9 mouse cellular contexts compared by ENCODE assay signal in genomic region chr5:24730986-24731385, GRCm38 (mm10). TPM values are rescaled to one million over a fixed set of nuclear protein-coding genes. Genes with fewer than 3 reads are reported as not detected.
DNase-seq lines count a peak whose midpoint lies in the region; ATAC-seq and TF ChIP-seq lines count a peak whose summit lies in the region.
"Had no signal": no experiment of that assay in that cellular context is flagged by ENCODE, and none has a peak within 500 bp of the region (broad histone marks: within the 10 kb centered on the region; RNA-seq: fewer than 3 reads in every experiment).

No protein-coding gene starts in this region.

- H3K9ac ChIP-seq in hindbrain, embryonic 13.5 days, result peak overlapping the region; percentile 66; the same call in 1 of the 2 replicates

- H3K4me3 ChIP-seq in gastrocnemius, adult 2 months, result peak overlapping the region; percentile 64
- peak overlapping the region; percentile 43 for H3K4me3 ChIP-seq in hindbrain, embryonic 13.5 days

- no peaks in the 10 kb centered on the region for H3K9me3 ChIP-seq in hindbrain, embryonic 13.5 days

- H3K36me3 ChIP-seq in hindbrain, embryonic 13.5 days, result no peaks in the 10 kb centered on the region

- no peak for ATAC-seq in hindbrain, embryonic 13.5 days (ENCODE audit: low FRiP score)

- 5% methylated on average over 15 of the region's 15 CpGs for WGBS in hindbrain, embryonic 13.5 days

- peaks cover 24% of the 10 kb centered on the region for H3K4me1 ChIP-seq in hindbrain, embryonic 13.5 days (replicated peaks)

- no peak for DNase-seq in gastrocnemius, adult 2 months
- DNase-seq in gastrocnemius, postnatal 4 days (ENCODE audit: low spot score in 2 of 2), result no peak
- peak; percentile 37 for DNase-seq in ZHBTc4 (ENCODE audit: low read depth, low spot score)
- DNase-seq in lung, postnatal 4 days, result peak; percentile 34 to 57
- no peak for DNase-seq in right cerebral cortex, postnatal 36 days (ENCODE audit: low spot score in 2 of 2)
- no peak for DNase-seq in right cerebral cortex, postnatal 25 days
- DNase-seq in thymus, postnatal 36 days, result no peak

- no peak for TF ChIP-seq CTCF in gastrocnemius, adult 2 months (IDR thresholded peaks at IDR 0.05)

- H3K4me2 ChIP-seq in hindbrain, embryonic 13.5 days, result peak overlapping the region; percentile 58

- H3K27me3 ChIP-seq in hindbrain, embryonic 13.5 days, result peaks cover 48% of the 10 kb centered on the region

- no peak overlapping the region for H3K27ac ChIP-seq in gastrocnemius, adult 2 months
- H3K27ac ChIP-seq in hindbrain, embryonic 13.5 days, result no peak overlapping the region

- intact Hi-C loops in gastrocnemius, adult 2 months (cut with DNase I), result no loop called here

RNA-seq across cellular contexts. Expression of gene Wdr86, which starts 0.5 kb away (rescaled TPM):
- not detected for total RNA-seq in gastrocnemius, adult 2 months (2021)
- 1 to 10 TPM; 2.1 to 2.3 TPM for total RNA-seq in gastrocnemius, postnatal 4 days (2021)
- polyA plus RNA-seq in hindbrain, embryonic 13.5 days (2015; fragmentation: Nextera tagmentation; extraction: Ambion mirVana), result 7.0 and 8.0 TPM in 2 replicates

RNA-seq across cellular contexts. Expression of gene Crygn, which starts 26.8 kb away (rescaled TPM):
- not detected for total RNA-seq in gastrocnemius, adult 2 months (2021)
- total RNA-seq in gastrocnemius, postnatal 4 days (2021), result not detected
- polyA plus RNA-seq in hindbrain, embryonic 13.5 days (2015; fragmentation: Nextera tagmentation; extraction: Ambion mirVana), result 1.0 and 2.1 TPM in 2 replicates
- polyA plus RNA-seq: brain, embryonic 14.5 days had no signal

RNA-seq across cellular contexts. Expression of gene Nub1, which starts 45.7 kb away (rescaled TPM):
- 10 to 100 TPM; 28.3 to 34.3 TPM for total RNA-seq in gastrocnemius, adult 2 months (2021)
- 10 to 100 TPM; 29.1 to 29.2 TPM for total RNA-seq in gastrocnemius, postnatal 4 days (2021)
- polyA plus RNA-seq in hindbrain, embryonic 13.5 days (2015; fragmentation: Nextera tagmentation; extraction: Ambion mirVana), result 45.5 and 45.6 TPM in 2 replicates

Comparison
In these comparisons a context has a peak if more than half of its experiments do, and no peak if none do; other contexts are left out.
1. DNase-seq: peak in ZHBTc4 (single experiment) and lung, postnatal 4 days (2 of 2); none in gastrocnemius, adult 2 months (single experiment), gastrocnemius, postnatal 4 days (0 of 2), right cerebral cortex, postnatal 36 days (0 of 2), right cerebral cortex, postnatal 25 days (single experiment) and thymus, postnatal 36 days (0 of 2).